17 mouse cellular contexts compared by ENCODE assay signal in genomic region chr19:16464730-16465129, GRCm38 (mm10). TPM values are rescaled to one million over a fixed set of nuclear protein-coding genes. Genes with fewer than 3 reads are reported as not detected.
DNase-seq lines count a peak whose midpoint lies in the region; ATAC-seq lines count a peak whose summit lies in the region.
"Had no signal": no experiment of that assay in that cellular context is flagged by ENCODE, and none has a peak within 500 bp of the region (broad histone marks: within the 10 kb centered on the region; RNA-seq: fewer than 3 reads in every experiment).

No protein-coding gene starts in this region.

- H3K27me3 ChIP-seq in heart, embryonic 11.5 days (ENCODE audit: control insufficient read depth, insufficient read depth, low read length) = no peaks in the 10 kb centered on the region
- H3K27me3 ChIP-seq: embryonic facial prominence, embryonic 13.5 days; hindbrain, embryonic 15.5 days; liver, embryonic 12.5 days; neural tube, embryonic 15.5 days had no signal

- H3K4me3 ChIP-seq in heart, embryonic 11.5 days (ENCODE audit: low read depth, low read length) = no peak overlapping the region
- H3K4me3 ChIP-seq: embryonic facial prominence, embryonic 13.5 days; hindbrain, embryonic 15.5 days; liver, embryonic 12.5 days; myocyte; neural tube, embryonic 15.5 days had no signal

- no peak overlapping the region for H3K27ac ChIP-seq in heart, embryonic 11.5 days (ENCODE audit: low read depth, low read length)
- H3K27ac ChIP-seq: embryonic facial prominence, embryonic 13.5 days; hindbrain, embryonic 15.5 days; liver, embryonic 12.5 days; neural tube, embryonic 15.5 days had no signal

- H3K36me3 ChIP-seq in heart, embryonic 11.5 days (ENCODE audit: control insufficient read depth, insufficient read depth, low read length) = no peaks in the 10 kb centered on the region
- H3K36me3 ChIP-seq: embryonic facial prominence, embryonic 13.5 days; hindbrain, embryonic 15.5 days; liver, embryonic 12.5 days; neural tube, embryonic 15.5 days had no signal

- H3K9me3 ChIP-seq in heart, embryonic 11.5 days (replicated peaks; ENCODE audit: control insufficient read depth, low read length) = no peaks in the 10 kb centered on the region
- H3K9me3 ChIP-seq: embryonic facial prominence, embryonic 13.5 days; hindbrain, embryonic 15.5 days; liver, embryonic 12.5 days; neural tube, embryonic 15.5 days had no signal

- ATAC-seq in heart, embryonic 11.5 days (replicated peaks; ENCODE audit: insufficient number of reproducible peaks, low FRiP score, low TSS enrichment) = no peak
- ATAC-seq in activated CD4-positive, CD25-positive, alpha-beta regulatory T cell, adult 4 months = no peak
- ATAC-seq: forebrain, postnatal 0 days; intestine, embryonic 16.5 days; liver, embryonic 12.5 days had no signal

- DNase-seq in heart, adult 8-10 months (ENCODE audit: low spot score) = peak; percentile 32
- peak; percentile 86 for DNase-seq in ES-CJ7 (ENCODE audit: low read depth, low spot score)
- peak; percentile 22 for DNase-seq in heart, postnatal 4 days
- peak; percentile 55 for DNase-seq in lung, postnatal 14 days
- DNase-seq in gastrocnemius, adult 8-10 months (ENCODE audit: low spot score in 2 of 2) = no peak
- DNase-seq: cerebellum, adult 9-10 months; forebrain, postnatal 0 days; midbrain, embryonic 14.5 days; thymus, postnatal 36 days had no signal

- 62% methylated on average over 4 of the region's 4 CpGs for WGBS in heart, embryonic 11.5 days (ENCODE audit: insufficient replicate concordance)

- no peaks in the 10 kb centered on the region for H3K4me1 ChIP-seq in heart, embryonic 11.5 days (ENCODE audit: control insufficient read depth, insufficient read depth, low read length)
- H3K4me1 ChIP-seq: embryonic facial prominence, embryonic 13.5 days; neural tube, embryonic 15.5 days had no signal

- no peak overlapping the region for H3K4me2 ChIP-seq in heart, embryonic 11.5 days
- H3K4me2 ChIP-seq: embryonic facial prominence, embryonic 13.5 days; hindbrain, embryonic 15.5 days; liver, embryonic 12.5 days; neural tube, embryonic 15.5 days had no signal

- H3K9ac ChIP-seq in heart, embryonic 11.5 days (ENCODE audit: low read depth, low read length) = no peak overlapping the region
- H3K9ac ChIP-seq: embryonic facial prominence, embryonic 13.5 days; forebrain, postnatal 0 days; hindbrain, embryonic 15.5 days; liver, embryonic 12.5 days; neural tube, embryonic 15.5 days had no signal

RNA-seq across cellular contexts. Expression of gene Gna14, which starts 29.2 kb away (rescaled TPM):
- under 1 TPM; 0.23 to 0.59 (median 0.39) TPM for total RNA-seq in heart, adult 8-10 months (2022)
- polyA plus RNA-seq in heart, embryonic 11.5 days (2014; fragmentation: Nextera tagmentation; extraction: Ambion mirVana) = 1.3 and 1.4 TPM in 2 replicates
- total RNA-seq in heart, postnatal 4 days (2021) = 1 to 10 TPM in 1 of 2 experiments, under 1 TPM in 1; 0.59 to 1.2 TPM
- polyA plus RNA-seq in activated CD4-positive, CD25-positive, alpha-beta regulatory T cell, adult 4 months (2017; shearing (Covaris generic)) = 1 to 10 TPM; 3.3 to 4.7 TPM
- 1 to 10 TPM in 3 of 4 experiments, under 1 TPM in 1; 0.97 to 2.8 (median 1.1) TPM for total RNA-seq in gastrocnemius, adult 8-10 months (2022)

Comparison
In these comparisons a context has a peak if more than half of its experiments do, and no peak if none do; other contexts are left out.
1. DNase-seq: peak in heart, adult 8-10 months (single experiment), ES-CJ7 (single experiment), heart, postnatal 4 days (single experiment) and lung, postnatal 14 days (single experiment); none in gastrocnemius, adult 8-10 months (0 of 2).